Mouse (Mus musculus) liver, embryonic 13.5 days (tissue): ENCODE data around the gene Rftn2. TPM values are rescaled to one million over a fixed set of nuclear protein-coding genes. Genes with fewer than 3 reads are reported as not detected.
A peak's percentile ranks its signal among the peaks of the same experiment; 100 is the strongest.

Experiments used
- ATAC-seq: fragments of 200-750 bp; cut with Nextera tagmentation; 2 replicates; pipeline ENCODE4 v1.8.0; 2017; ENCODE audit warnings: low read depth, mild to moderate bottlenecking, moderate number of reproducible peaks, moderate library complexity
- DNase-seq: peaks from one replicate; pipeline ENCODE4 v3.0.0; 2022
- H3K27ac ChIP-seq: fragments of 300-500 bp; sonication (generic); 2 replicates; pipeline ENCODE4 v1.5.1; 2015; ENCODE audit warnings: moderate library complexity, mild to moderate bottlenecking, inconsistent platforms
- H3K27me3 ChIP-seq: fragments of 300-500 bp; sonication (generic); 2 replicates; pipeline ENCODE4 v1.6.1; 2015; ENCODE audit warnings: mild to moderate bottlenecking, inconsistent platforms
- H3K36me3 ChIP-seq: fragments of 300-500 bp; sonication (generic); 2 replicates; pipeline ENCODE4 v1.6.1; 2015; ENCODE audit warnings: mild to moderate bottlenecking, inconsistent platforms
- H3K4me1 ChIP-seq: fragments of 300-500 bp; sonication (generic); replicated peaks from 2 replicates; pipeline ENCODE4 v1.6.1; 2015; ENCODE audit warnings: inconsistent platforms
- H3K4me2 ChIP-seq: fragments of 300-500 bp; sonication (generic); 2 replicates; pipeline ENCODE4 v1.6.1; 2015; ENCODE audit warnings: inconsistent platforms, mild to moderate bottlenecking, moderate library complexity
- H3K4me3 ChIP-seq: fragments of 300-500 bp; sonication (generic); replicated peaks from 2 replicates; pipeline ENCODE4 v1.5.1; 2015; ENCODE audit warnings: mild to moderate bottlenecking, inconsistent platforms
- H3K9ac ChIP-seq: fragments of 300-500 bp; sonication (generic); 2 replicates; pipeline ENCODE4 v1.6.1; 2015; ENCODE audit warnings: mild to moderate bottlenecking, inconsistent platforms
- H3K9me3 ChIP-seq: fragments of 300-500 bp; sonication (generic); replicated peaks from 2 replicates; pipeline ENCODE4 v1.6.1; 2016; ENCODE audit warnings: inconsistent platforms
- WGBS: fragments of 180-500 bp; shearing (Covaris S2); methylation state at CpG from one replicate; pipeline ENCODE4 v1.1.7; 2015; ENCODE audit not compliant: insufficient replicate concordance; 5-methylcytosine and 5-hydroxymethylcytosine counted together
- polyA plus RNA-seq: library from polyadenylated mRNA; unstranded; fragments of >200 nt; fragmentation: Nextera tagmentation; extraction: Ambion mirVana; gene quantifications from 2 replicates; pipeline ENCODE4 v1.2.1, GENCODE M21; 2015

The Rftn2 gene
- 0.52 and 0.81 TPM in 2 replicates for polyA plus RNA-seq

DNA sequence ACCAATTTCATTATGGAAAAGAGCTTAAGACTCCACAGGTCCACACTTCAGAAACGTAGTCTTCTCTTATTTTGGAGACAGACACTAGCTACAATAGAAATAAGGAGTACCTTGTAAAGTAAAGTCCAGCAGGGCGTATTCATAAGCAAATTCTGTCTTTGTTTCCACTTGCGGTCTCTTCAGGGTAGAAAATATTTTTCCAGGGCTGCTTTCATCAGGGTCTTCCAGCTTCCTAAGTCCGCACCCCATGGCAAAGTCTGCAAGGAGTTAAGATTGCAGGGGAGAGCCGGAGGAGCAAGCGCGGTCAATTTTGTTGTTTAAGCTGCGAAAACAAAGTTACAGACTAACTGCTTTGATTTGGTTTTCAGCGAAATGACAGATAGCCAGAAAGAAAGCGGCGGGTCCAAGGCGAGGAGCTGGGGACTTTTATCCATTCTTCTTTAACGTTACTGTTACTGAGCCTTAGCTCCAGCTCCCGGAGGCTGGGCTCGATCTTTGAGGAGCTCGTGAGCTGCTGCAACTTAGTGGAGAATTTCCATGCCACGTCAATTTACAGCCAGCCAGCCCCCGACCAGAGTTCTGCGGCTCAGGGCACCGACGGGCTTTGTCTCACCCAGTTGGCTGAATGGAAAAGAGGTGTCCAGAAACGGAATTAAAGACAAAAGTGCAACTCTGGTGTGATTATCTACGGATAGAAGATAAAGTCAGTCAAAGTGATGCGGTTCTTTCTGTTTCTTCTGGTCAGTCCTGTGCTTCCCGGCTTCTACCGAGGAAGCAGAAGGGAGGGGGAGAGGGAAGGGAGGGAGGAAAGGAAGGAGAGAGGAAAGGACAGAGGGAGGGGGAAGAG is at the start of gene Rftn2:
Rftn2 (minus strand) TSS at position 772 of the 847 bp plus-strand sequence.
- H3K27ac ChIP-seq = no peak within 1 kb of the TSS
- DNase-seq = no peak
- peak within 1 kb of the TSS; percentile 11; the same call in 1 of the 2 replicates for H3K9ac ChIP-seq
- peaks cover 45% of the 10 kb centered on the region for H3K27me3 ChIP-seq
- H3K4me1 ChIP-seq = no peaks in the 10 kb centered on the region
- 6% methylated on average over 26 of the region's 26 CpGs for WGBS
- H3K4me3 ChIP-seq = peak within 1 kb of the TSS; percentile 45
- no peaks in the 10 kb centered on the region for H3K36me3 ChIP-seq
- ATAC-seq = no peak
- H3K4me2 ChIP-seq = peak within 1 kb of the TSS; percentile 52
- H3K9me3 ChIP-seq = no peaks in the 10 kb centered on the region

- no peaks in the 10 kb centered on the region for H3K9me3 ChIP-seq
- H3K4me1 ChIP-seq = peaks cover 8% of the 10 kb centered on the region
- 40% methylated on average over 2 of the region's 2 CpGs for WGBS
- no peak overlapping the region for H3K27ac ChIP-seq
- ATAC-seq = no peak
- no peak overlapping the region for H3K4me2 ChIP-seq
- no peaks in the 10 kb centered on the region for H3K27me3 ChIP-seq
- no peak overlapping the region for H3K9ac ChIP-seq
- H3K36me3 ChIP-seq = no peaks in the 10 kb centered on the region
- DNase-seq = no peak
- no peak overlapping the region for H3K4me3 ChIP-seq
Observed at GRCm38 (mm10) chr1:55265447-55265846, 38.9 kb upstream of the Rftn2 start.

- 2% methylated on average over 2 of the region's 2 CpGs for WGBS
- Histone ChIP-seq H3K4me3 (no peak overlapping the region), H3K27me3 (no peaks in the 10 kb centered on the region), H3K27ac (no peak overlapping the region), H3K9ac (no peak overlapping the region), H3K9me3 (no peaks in the 10 kb centered on the region), H3K4me1 (peaks cover 8% of the 10 kb centered on the region), H3K4me2 (no peak overlapping the region), H3K36me3 (no peaks in the 10 kb centered on the region)
- ATAC-seq = 0 out of 2 replicates have a peak, but pooled peaks have one; percentile 50
- DNase-seq = no peak
Observed at GRCm38 (mm10) chr1:55264385-55264784, 37.8 kb upstream of the Rftn2 start.

GRCm38 (mm10) chr1:55246374-55246773 is 19.8 kb upstream of the Rftn2 start:
- H3K4me2 ChIP-seq = no peak overlapping the region
- no peaks in the 10 kb centered on the region for H3K27me3 ChIP-seq
- no peak for ATAC-seq
- peaks cover 4% of the 10 kb centered on the region; the same call in 1 of the 2 replicates for H3K36me3 ChIP-seq
- no peak overlapping the region for H3K9ac ChIP-seq
- 70% methylated on average over 2 of the region's 2 CpGs for WGBS
- no peaks in the 10 kb centered on the region for H3K9me3 ChIP-seq
- peaks cover 6% of the 10 kb centered on the region for H3K4me1 ChIP-seq
- no peak overlapping the region for H3K27ac ChIP-seq
- no peak for DNase-seq
- H3K4me3 ChIP-seq = no peak overlapping the region

- no peak overlapping the region; the same call in 1 of the 2 replicates for H3K27ac ChIP-seq
Observed at GRCm38 (mm10) chr1:55239237-55239636, 12.7 kb upstream of the Rftn2 start.

GRCm38 (mm10) chr1:55238496-55238895 is 11.9 kb upstream of the Rftn2 start:
- H3K9ac ChIP-seq = peak overlapping the region; percentile 91
- peaks cover 45% of the 10 kb centered on the region for H3K4me1 ChIP-seq
- 19% methylated on average over 13 of the region's 13 CpGs for WGBS
- H3K27ac ChIP-seq = peak overlapping the region; percentile 86
- H3K27me3 ChIP-seq = no peaks in the 10 kb centered on the region
- peak overlapping the region; percentile 91 for H3K4me3 ChIP-seq
- peaks cover 4% of the 10 kb centered on the region; the same call in 1 of the 2 replicates for H3K36me3 ChIP-seq
- DNase-seq = peak; percentile 7
- no peak for ATAC-seq
- H3K9me3 ChIP-seq = no peaks in the 10 kb centered on the region
- peak overlapping the region; percentile 97 for H3K4me2 ChIP-seq

More at GRCm38 (mm10) chr1:55239237-55239636, 12.7 kb upstream of the Rftn2 start:
- 2% methylated on average over 1 of the region's 1 CpGs for WGBS
- peak overlapping the region; percentile 97 for H3K4me2 ChIP-seq
- peaks cover 45% of the 10 kb centered on the region for H3K4me1 ChIP-seq
- peak overlapping the region; percentile 91 for H3K9ac ChIP-seq
- peak overlapping the region; percentile 91 for H3K4me3 ChIP-seq
- no peaks in the 10 kb centered on the region for H3K27me3 ChIP-seq
- ATAC-seq = no peak
- no peaks in the 10 kb centered on the region for H3K9me3 ChIP-seq
- H3K36me3 ChIP-seq = peaks cover 4% of the 10 kb centered on the region; the same call in 1 of the 2 replicates
- peak; percentile 43 for DNase-seq

GRCm38 (mm10) chr1:55237643-55238161 is 11.1 kb upstream of the Rftn2 start:
- Histone ChIP-seq H3K27ac (peak overlapping the region; percentile 86), H3K4me2 (peak overlapping the region; percentile 97), H3K4me1 (peaks cover 45% of the 10 kb centered on the region), H3K27me3 (0 out of 2 replicates have a peak, but pooled peaks cover 2% of the 10 kb centered on the region), H3K9me3 (no peaks in the 10 kb centered on the region), H3K4me3 (peak overlapping the region; percentile 91), H3K36me3 (peaks cover 4% of the 10 kb centered on the region; the same call in 1 of the 2 replicates), H3K9ac (peak overlapping the region; percentile 91)
- under 1% methylated on average over 23 of the region's 23 CpGs for WGBS
- DNase-seq (peak; percentile 19), ATAC-seq (no peak; the same call in 1 of the 2 replicates)

GRCm38 (mm10) chr1:55236890-55237642 is 10.5 kb upstream of the Rftn2 start, which contains the start of gene Mars2:
Gene Mars2, plus strand, starts transcription at chr1:55237177.
- Histone ChIP-seq H3K4me1 (peaks cover 45% of the 10 kb centered on the region), H3K4me3 (peak within 1 kb of the TSS; percentile 91), H3K27me3 (0 out of 2 replicates have a peak, but pooled peaks cover 2% of the 10 kb centered on the region), H3K27ac (peak within 1 kb of the TSS; percentile 86), H3K36me3 (no peaks in the 10 kb centered on the region), H3K9me3 (no peaks in the 10 kb centered on the region), H3K9ac (peak within 1 kb of the TSS; percentile 91), H3K4me2 (peak within 1 kb of the TSS; percentile 97)
- peak; percentile 97 for ATAC-seq
- DNase-seq = peak; percentile 93
- under 1% methylated on average over 82 of the region's 82 CpGs for WGBS

- Histone ChIP-seq H3K4me3 (peak overlapping the region; percentile 91), H3K9me3 (no peaks in the 10 kb centered on the region), H3K4me1 (peaks cover 40% of the 10 kb centered on the region), H3K36me3 (no peaks in the 10 kb centered on the region), H3K27ac (peak overlapping the region; percentile 61), H3K27me3 (0 out of 2 replicates have a peak, but pooled peaks cover 2% of the 10 kb centered on the region), H3K9ac (peak overlapping the region; percentile 91), H3K4me2 (peak overlapping the region; percentile 97)
- ATAC-seq = no peak
- no peak for DNase-seq
- WGBS = 22% methylated on average over 5 of the region's 5 CpGs
Observed at GRCm38 (mm10) chr1:55236487-55236886, 9.9 kb upstream of the Rftn2 start.

GRCm38 (mm10) chr1:55234910-55235520 is 8.4 kb upstream of the Rftn2 start:
- DNase-seq (no peak), ATAC-seq (no peak)
- no peaks in the 10 kb centered on the region for H3K9me3 ChIP-seq
- H3K27me3 ChIP-seq = 0 out of 2 replicates have a peak, but pooled peaks cover 2% of the 10 kb centered on the region
- 54% methylated on average over 16 of the region's 16 CpGs for WGBS
- H3K36me3 ChIP-seq = no peaks in the 10 kb centered on the region
- peaks cover 25% of the 10 kb centered on the region for H3K4me1 ChIP-seq
- no peak overlapping the region for H3K27ac ChIP-seq
- H3K4me3 ChIP-seq = no peak overlapping the region
- H3K4me2 ChIP-seq = no peak overlapping the region
- H3K9ac ChIP-seq = no peak overlapping the region
